Mouse (Mus musculus) hematopoietic stem cell, adult 5-6 weeks (primary cell): ENCODE results near the gene Rtn4rl1. TPM values are rescaled to one million over a fixed set of nuclear protein-coding genes. Genes with fewer than 3 reads are reported as not detected.
"Not testable (repeated sequence)": the region's sequence is repeated elsewhere in the genome, so short reads cannot be mapped to it uniquely, and the experiment has no call there.

Experiments used
- ATAC-seq, 2 experiments: fragments of 125-278 bp in 1 of 2; replicated peaks in 1 of 2; 2 replicates each; pipeline ENCODE4 v1.8.0; 2016 to 2017; ENCODE audit warnings: inconsistent platforms in 2 of 2, mild to moderate bottlenecking in 2 of 2, moderate number of reproducible peaks in 2 of 2, low read depth in 1 of 2, moderate TSS enrichment in 1 of 2; ENCODE audit not compliant: low FRiP score in 2 of 2, poor library complexity in 2 of 2, severe bottlenecking in 2 of 2, insufficient read depth in 1 of 2, low TSS enrichment in 1 of 2
- total RNA-seq: library from RNA; stranded (forward); fragments of 172-1452, 232-1000 nt; gene quantifications from 2 replicates; pipeline ENCODE4 v1.2.3, GENCODE M21; 2017

Gene Rtn4rl1
- total RNA-seq, 1 experiment from 2014 or later = 0.84 TPM

GRCm38 (mm10) chr11:75270276-75270984 is 76.8 kb downstream of the Rtn4rl1 start:
- ATAC-seq = no peak; a peak in 2 of 4 replicates

GRCm38 (mm10) chr11:75270985-75271434 is 77.4 kb downstream of the Rtn4rl1 start:
- no peak for ATAC-seq

DNA sequence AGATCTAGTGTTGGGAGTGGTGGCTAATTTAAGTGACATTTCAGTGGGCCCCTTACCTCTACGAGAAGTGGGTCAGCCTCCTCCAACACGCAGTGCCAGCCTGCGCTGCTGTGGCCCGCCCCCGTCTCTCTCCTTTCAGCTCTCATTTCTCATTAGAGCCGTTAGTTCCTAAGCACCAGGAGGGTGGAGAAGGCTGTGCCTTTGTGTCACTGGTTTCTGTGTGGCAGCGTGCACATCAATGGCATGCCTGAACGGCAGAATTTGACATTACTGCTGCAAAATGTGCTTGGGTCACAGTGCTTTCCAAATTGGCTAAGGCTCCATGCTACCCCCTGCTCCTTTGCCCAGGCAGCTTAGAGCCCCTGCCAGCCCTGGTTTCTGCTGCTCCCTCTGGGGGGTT is 79.9 kb downstream of the Rtn4rl1 start:
- peak in 1 of 2 experiments; percentile 37; a peak in 1 of 4 replicates for ATAC-seq

- ATAC-seq = no peak
These were observed 81.5 kb downstream of the Rtn4rl1 start for GRCm38 (mm10) chr11:75275035-75275434.

- no peak for ATAC-seq
These were observed 84.5 kb downstream of the Rtn4rl1 start for GRCm38 (mm10) chr11:75278115-75278514.

- ATAC-seq = no peak
These were observed 85.4 kb downstream of the Rtn4rl1 start for GRCm38 (mm10) chr11:75279013-75279341.

DNA sequence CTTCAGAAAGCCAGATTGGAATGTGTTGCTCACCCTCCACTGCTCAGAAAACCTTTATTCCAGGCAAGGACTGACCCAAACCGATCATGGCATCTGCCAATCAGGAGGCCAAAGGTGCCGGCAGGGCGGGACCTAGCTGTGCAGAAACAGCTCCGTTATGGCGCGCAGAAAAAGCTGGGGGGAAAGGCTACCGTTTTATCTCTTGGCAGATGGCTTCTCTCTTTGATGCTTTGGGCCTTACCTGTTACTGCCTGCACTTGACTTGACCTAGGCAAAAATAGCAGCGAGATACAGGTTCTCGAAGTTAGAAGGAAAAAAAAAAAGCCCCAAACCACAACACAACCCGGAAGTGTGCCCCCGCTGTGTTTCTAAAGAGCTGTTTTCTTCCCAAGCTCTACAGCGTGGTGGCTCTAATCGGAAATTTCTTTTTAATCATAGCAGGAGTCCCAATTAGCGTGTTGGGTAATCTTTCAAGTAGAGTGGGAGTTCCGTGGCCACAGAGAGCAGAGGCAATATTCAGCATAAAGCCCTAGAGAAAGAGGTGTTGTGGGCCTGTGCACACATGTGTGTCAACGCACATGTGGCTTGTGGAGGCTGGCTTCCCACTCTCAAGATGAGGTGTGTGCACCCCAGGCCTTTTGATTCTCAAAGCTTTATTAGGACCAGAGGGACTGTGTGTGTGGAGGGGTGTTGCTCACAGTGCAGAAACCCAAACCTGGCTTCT is 85.9 kb downstream of the Rtn4rl1 start:
- ATAC-seq = peak; percentile 24 to 25; a peak in 3 of 4 replicates

- no peak for ATAC-seq
These were observed 86.5 kb downstream of the Rtn4rl1 start for GRCm38 (mm10) chr11:75280066-75280410.

GRCm38 (mm10) chr11:75280435-75281001 is 86.9 kb downstream of the Rtn4rl1 start:
- ATAC-seq = no peak

GRCm38 (mm10) chr11:75281380-75282256 is 88.0 kb downstream of the Rtn4rl1 start:
- ATAC-seq = no peak

DNA sequence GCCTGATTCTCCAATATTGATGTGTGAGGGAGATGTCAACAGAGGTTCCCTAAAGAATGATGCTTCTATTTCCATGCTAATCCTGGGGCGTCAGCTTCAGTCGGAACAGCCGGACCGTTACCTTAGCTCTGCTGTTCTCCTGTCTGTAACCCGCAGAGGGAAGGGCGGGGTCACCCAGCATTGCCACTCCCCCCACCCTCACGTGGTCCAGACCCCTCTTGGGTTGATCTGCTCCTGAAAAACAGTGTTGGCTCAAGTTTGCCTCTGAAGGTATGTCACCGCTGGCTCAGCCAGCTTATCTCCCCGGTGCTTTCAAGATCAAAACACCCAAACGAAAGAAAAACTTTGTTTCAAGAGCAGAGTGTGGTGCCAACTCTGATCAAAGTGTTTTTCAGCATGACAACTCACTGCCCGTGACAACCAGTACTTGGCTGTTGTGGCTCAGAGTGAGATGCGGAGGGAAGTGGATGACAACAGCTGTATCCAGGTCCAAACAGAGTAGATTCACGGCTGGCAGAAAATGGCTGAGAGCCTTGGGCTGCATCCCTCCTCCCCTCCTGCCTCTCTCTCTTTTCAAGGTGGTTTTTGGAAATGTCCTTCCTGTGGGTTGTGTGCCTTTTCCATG is 89.0 kb downstream of the Rtn4rl1 start:
- ATAC-seq = peak; percentile 43 to 56

DNA sequence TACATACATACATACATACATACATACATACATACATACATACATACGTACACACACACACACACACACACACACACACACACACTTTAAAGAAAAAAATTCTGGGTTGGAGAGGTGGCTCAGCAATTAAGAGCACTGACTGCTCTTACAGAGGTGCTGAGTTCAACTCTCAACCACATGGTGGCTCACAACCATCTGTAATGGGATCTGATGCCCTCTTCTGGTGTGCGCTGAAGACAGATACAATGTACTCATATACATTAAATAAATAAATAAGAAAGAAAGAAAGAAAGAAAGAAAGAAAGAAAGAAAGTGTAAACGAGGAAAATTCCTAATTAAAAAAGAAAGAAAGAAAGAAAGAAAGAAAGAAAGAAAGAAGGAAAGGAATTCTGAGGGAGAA is 90.2 kb downstream of the Rtn4rl1 start:
- not testable (repeated sequence) for ATAC-seq

DNA sequence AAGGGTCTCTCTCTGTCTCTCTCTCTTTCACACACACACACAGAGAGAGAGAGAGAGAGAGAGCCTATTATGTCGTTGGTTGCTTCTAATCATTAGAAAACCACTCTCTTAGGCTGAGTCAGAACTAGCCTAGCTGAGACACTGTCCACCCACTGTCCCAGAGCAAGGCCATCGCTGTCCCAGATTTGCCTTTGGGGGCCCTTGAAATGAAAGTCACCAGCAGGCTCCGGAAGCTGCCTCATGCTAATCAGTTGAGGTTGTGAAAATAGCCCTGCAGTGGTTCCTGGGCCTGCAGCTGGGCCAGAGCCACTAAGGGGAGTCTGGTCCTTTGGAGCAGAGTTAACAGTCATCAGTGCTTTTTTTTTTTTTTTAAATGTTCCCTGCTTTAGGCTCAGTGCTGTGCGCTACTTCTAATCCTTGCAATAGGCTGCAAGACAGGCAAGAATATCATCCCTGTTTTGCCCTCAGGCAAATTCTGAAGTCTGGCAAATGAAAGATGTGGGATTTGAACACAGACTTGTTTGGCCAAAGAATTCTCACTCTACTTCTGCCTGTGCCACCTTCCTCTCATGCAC is 92.4 kb downstream of the Rtn4rl1 start:
- ATAC-seq = no peak

- no peak for ATAC-seq
These were observed 93.3 kb downstream of the Rtn4rl1 start for GRCm38 (mm10) chr11:75286868-75287267.

DNA sequence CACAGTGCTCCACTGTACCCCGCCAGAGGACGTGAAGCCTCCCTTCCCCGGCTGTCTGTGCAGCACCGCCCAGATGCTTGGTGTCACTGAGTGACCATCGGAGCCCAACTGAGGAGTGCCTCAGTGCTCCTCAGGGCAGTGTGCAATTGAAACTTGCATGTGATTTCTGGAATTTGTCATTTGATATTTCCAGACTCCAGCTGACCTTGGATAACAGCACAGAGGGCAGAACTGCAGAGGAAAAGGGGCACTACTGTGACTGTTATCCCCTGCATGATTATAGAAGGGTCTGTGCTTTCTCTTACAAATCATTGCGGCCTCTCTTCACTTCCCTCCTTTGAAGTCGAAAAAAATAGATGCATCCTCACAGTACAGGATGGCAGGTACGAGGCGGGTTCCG is 94.4 kb downstream of the Rtn4rl1 start:
- ATAC-seq = no peak

DNA sequence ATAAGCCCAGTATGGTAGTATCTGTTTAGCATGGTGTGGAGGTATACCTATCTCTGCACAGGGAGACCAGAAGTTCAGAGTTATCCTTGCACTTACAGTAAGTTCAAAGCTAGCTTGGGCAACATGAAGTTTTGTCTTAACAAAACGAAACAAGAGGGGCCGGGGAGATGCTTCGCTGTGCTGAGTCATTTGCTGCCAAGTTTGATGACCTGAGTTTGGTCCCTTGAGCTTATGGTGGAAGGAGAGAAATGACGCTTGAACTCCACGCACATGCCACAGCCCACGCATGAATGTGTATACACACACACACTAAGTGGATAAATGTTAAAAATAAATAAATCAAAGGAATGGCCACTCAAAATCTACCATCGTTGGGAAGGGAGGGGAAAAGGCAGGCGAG is 94.9 kb downstream of the Rtn4rl1 start:
- no peak for ATAC-seq

- ATAC-seq = no peak
These were observed 95.5 kb downstream of the Rtn4rl1 start for GRCm38 (mm10) chr11:75289120-75289519.
